Mouse (Mus musculus): ENCODE data around the gene Ubr1. TPM values are rescaled to one million over a fixed set of nuclear protein-coding genes. Genes with fewer than 3 reads are reported as not detected.

Gene Ubr1
- polyA plus RNA-seq (2014; fragmentation: Illumina TruSeq; extraction: RNeasy Lipid Tissue Mini Kit (QIAGEN cat#74804); ENCODE audit: low replicate concordance) = 21.6 TPM

GRCm38 (mm10) chr2:120970559-120971080 lies at the start of gene Ubr1:
Gene Ubr1, minus strand, starts transcription at chr2:120970715.

GRCm38 (mm10) chr2:121007925-121008663 lies 37.6 kb upstream of the Ubr1 start, which contains the start of gene Ccndbp1:
Gene Ccndbp1, plus strand, starts transcription at chr2:121008403.

GRCm38 (mm10) chr2:120976990-120977925 lies 6.7 kb upstream of the Ubr1 start, which contains the start of gene Tmem62:
Gene Tmem62, plus strand, starts transcription at chr2:120977017.

GRCm38 (mm10) chr2:120850424-120851082 lies 120.0 kb downstream of the Ubr1 start, which contains the start of gene Ttbk2:
Gene Ttbk2, minus strand, starts transcription at chr2:120850604.

GRCm38 (mm10) chr2:120849449-120850423 lies 120.8 kb downstream of the Ubr1 start, which contains the start of gene Cdan1:
Gene Cdan1, minus strand, starts transcription at chr2:120850128.

Other genes starting within 250 kb of the Ubr1 start
- 2.3 TPM for gene Cdan1, start 120.6 kb downstream of the Ubr1 start, polyA plus RNA-seq (2014; fragmentation: Illumina TruSeq; extraction: RNeasy Lipid Tissue Mini Kit (QIAGEN cat#74804); ENCODE audit: low replicate concordance)
- 7.6 TPM for gene Ttbk2, start 120.1 kb downstream of the Ubr1 start, polyA plus RNA-seq (2014; fragmentation: Illumina TruSeq; extraction: RNeasy Lipid Tissue Mini Kit (QIAGEN cat#74804); ENCODE audit: low replicate concordance)
- 32.7 TPM for gene Tmem62, start 6.3 kb upstream of the Ubr1 start, polyA plus RNA-seq (2014; fragmentation: Illumina TruSeq; extraction: RNeasy Lipid Tissue Mini Kit (QIAGEN cat#74804); ENCODE audit: low replicate concordance)
- gene Ccndbp1, start 37.7 kb upstream of the Ubr1 start, polyA plus RNA-seq (2014; fragmentation: Illumina TruSeq; extraction: RNeasy Lipid Tissue Mini Kit (QIAGEN cat#74804); ENCODE audit: low replicate concordance) = 36.2 TPM
- 1.8 TPM for gene Epb42, start 66.4 kb upstream of the Ubr1 start, polyA plus RNA-seq (2014; fragmentation: Illumina TruSeq; extraction: RNeasy Lipid Tissue Mini Kit (QIAGEN cat#74804); ENCODE audit: low replicate concordance)
- not detected for gene Tgm5, start 115.1 kb upstream of the Ubr1 start, polyA plus RNA-seq (2014; fragmentation: Illumina TruSeq; extraction: RNeasy Lipid Tissue Mini Kit (QIAGEN cat#74804); ENCODE audit: low replicate concordance)
- gene Tgm7, start 139.1 kb upstream of the Ubr1 start, polyA plus RNA-seq (2014; fragmentation: Illumina TruSeq; extraction: RNeasy Lipid Tissue Mini Kit (QIAGEN cat#74804); ENCODE audit: low replicate concordance) = not detected
- 21.5 TPM for gene Adal, start 169.7 kb upstream of the Ubr1 start, polyA plus RNA-seq (2014; fragmentation: Illumina TruSeq; extraction: RNeasy Lipid Tissue Mini Kit (QIAGEN cat#74804); ENCODE audit: low replicate concordance)
- 2.7 TPM for gene Lcmt2, start 169.9 kb upstream of the Ubr1 start, polyA plus RNA-seq (2014; fragmentation: Illumina TruSeq; extraction: RNeasy Lipid Tissue Mini Kit (QIAGEN cat#74804); ENCODE audit: low replicate concordance)
- 76.0 TPM for gene Tubgcp4, start 199.9 kb upstream of the Ubr1 start, polyA plus RNA-seq (2014; fragmentation: Illumina TruSeq; extraction: RNeasy Lipid Tissue Mini Kit (QIAGEN cat#74804); ENCODE audit: low replicate concordance)
- gene Zscan29, start 200.4 kb upstream of the Ubr1 start, polyA plus RNA-seq (2014; fragmentation: Illumina TruSeq; extraction: RNeasy Lipid Tissue Mini Kit (QIAGEN cat#74804); ENCODE audit: low replicate concordance) = 23.1 TPM